Mouse (Mus musculus): ENCODE measurements around the gene Robo1. TPM values are rescaled to one million over a fixed set of nuclear protein-coding genes. Genes with fewer than 3 reads are reported as not detected.

The Robo1 gene
- 0.15 TPM in 1 of 2 replicates, not detected in the other for total RNA-seq (2017)

DNA sequence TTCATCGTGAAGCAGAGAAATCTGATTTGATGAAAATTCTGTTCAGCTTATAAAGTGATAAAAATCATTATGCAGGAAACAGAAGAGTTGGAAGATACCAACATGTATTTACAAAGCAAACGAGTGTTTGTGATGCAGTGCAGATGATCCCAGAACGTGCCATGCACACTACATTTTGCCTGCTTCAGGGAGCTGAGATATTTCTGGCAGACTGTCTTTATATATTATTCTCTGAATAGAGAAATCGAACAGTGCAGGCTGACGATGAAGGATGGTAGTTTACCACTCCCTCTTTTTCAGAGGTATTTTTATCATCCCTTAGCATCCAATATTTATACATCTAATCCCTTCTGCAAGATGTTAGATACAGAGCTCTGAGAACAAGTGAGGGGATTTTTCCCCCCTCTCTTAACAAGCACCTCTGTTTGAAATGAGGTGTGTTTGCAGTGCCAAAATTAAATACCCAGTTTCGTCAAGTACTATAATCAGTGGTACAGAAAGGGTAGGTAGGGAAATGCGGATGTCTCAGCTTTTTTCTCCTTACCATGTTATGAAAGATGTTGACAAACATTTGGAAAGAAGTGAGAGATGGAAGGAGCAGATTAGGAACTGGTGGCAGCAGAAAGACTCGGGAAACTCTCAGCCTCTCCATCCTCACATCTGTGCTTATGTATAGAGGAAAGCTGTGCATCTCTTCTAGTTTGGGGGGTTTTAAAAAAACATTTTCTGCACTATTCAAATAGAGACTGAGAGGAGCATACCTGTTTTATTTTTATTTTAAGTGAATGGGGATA, at the start of gene Robo1:
Gene Robo1, plus strand, starts transcription at position 770 of the 794 bp plus-strand sequence.
- no peak for ATAC-seq (replicated peaks; ENCODE audit: low read depth, poor library complexity, severe bottlenecking)

GRCm38 (mm10) chr16:72267839-72268238, 40.3 kb upstream of the Robo1 start:
- no peak for ATAC-seq (replicated peaks; ENCODE audit: low read depth, poor library complexity, severe bottlenecking)

- no peak for ATAC-seq (replicated peaks; ENCODE audit: low read depth, poor library complexity, severe bottlenecking)
Measured at GRCm38 (mm10) chr16:72276390-72277074, 31.6 kb upstream of the Robo1 start.

- ATAC-seq (replicated peaks; ENCODE audit: low read depth, poor library complexity, severe bottlenecking) = no peak
Measured at GRCm38 (mm10) chr16:72308331-72308668, 194 bp downstream of the Robo1 start.

DNA sequence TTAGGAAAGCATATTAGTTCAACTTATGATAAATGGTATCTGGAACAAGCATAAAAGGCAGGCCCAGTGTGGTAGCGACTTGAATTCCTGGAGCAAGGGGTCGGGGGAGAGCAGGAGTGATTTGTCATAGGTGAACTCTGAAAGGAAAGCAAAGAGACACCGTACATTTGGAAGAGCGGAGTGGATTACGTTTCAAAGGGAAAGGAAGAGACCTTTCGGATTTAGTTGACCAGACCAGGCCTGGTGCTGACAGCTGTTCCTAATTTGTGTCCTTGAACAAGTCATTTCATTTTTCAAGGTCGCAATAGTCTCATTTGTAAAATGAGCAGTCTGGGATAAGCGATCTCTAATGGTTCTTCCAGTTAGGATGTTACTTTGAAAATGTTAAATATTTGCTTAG, 19.2 kb downstream of the Robo1 start:
- no peak for ATAC-seq (replicated peaks; ENCODE audit: low read depth, poor library complexity, severe bottlenecking)

DNA sequence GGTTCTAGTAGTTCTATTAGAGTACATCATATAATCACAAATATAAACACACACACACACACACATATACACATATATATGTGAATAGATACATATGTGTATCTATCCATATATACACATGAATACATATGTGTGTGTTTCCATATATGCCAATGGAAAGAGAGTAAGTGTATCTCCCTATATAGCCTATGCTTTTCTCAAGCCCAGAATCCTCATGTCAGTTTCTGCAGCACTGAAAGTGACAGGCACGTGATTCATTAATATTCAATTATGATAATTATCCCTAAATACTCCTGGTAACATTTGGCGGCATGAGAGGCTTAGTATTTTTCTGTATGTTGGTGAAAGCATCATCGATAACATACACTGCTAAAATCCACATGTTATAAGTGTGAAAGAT, 20.5 kb downstream of the Robo1 start:
- no peak for ATAC-seq (replicated peaks; ENCODE audit: low read depth, poor library complexity, severe bottlenecking)

DNA sequence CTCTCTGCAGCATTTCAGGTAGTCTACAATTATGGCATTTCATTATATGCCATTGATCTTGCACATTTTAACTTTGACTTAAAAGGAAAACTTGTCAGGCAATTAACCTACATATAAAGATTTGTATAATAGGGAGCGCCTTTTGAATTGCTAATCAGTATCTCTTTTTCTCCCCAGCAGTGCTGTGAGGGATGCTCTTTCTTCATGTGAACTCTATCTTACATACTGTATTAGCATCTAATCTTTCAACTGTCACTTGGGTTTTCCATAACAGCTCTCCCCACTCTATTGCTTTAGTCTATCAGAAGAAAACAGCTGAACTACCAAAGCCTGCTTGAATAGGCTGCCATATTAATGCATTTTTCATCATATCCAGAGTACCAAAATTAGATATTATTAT, 29.7 kb downstream of the Robo1 start:
- ATAC-seq (replicated peaks; ENCODE audit: low read depth, poor library complexity, severe bottlenecking) = no peak

GRCm38 (mm10) chr16:72350422-72350821, 42.3 kb downstream of the Robo1 start:
- ATAC-seq (replicated peaks; ENCODE audit: low read depth, poor library complexity, severe bottlenecking) = no peak

GRCm38 (mm10) chr16:72356515-72357357, 48.6 kb downstream of the Robo1 start:
- ATAC-seq (replicated peaks; ENCODE audit: low read depth, poor library complexity, severe bottlenecking) = no peak

- ATAC-seq (replicated peaks; ENCODE audit: low read depth, poor library complexity, severe bottlenecking) = no peak
Measured at GRCm38 (mm10) chr16:72376896-72377295, 68.8 kb downstream of the Robo1 start.

DNA sequence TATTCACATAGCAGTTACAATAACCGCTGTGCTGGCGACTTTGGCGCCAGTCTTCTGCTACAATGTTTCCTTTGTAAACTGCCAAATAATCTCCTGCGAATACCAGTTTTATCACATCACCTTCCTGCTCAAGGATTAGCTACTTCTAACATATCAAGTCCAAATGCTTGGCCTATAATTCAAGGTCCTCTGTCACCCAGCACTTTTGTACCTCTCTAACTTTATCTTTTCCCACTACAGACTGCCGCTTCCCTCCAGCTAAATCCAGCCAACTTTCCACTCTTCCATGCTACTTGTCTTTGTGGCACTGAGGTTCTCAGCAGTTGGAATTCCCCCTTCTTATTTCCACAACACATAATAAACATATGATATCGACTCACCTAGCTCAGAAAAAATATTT, 73.7 kb downstream of the Robo1 start:
- ATAC-seq (replicated peaks; ENCODE audit: low read depth, poor library complexity, severe bottlenecking) = no peak

- no peak for ATAC-seq (replicated peaks; ENCODE audit: low read depth, poor library complexity, severe bottlenecking)
Measured at GRCm38 (mm10) chr16:72383566-72383965, 75.5 kb downstream of the Robo1 start.

GRCm38 (mm10) chr16:72393512-72393911, 85.4 kb downstream of the Robo1 start:
- ATAC-seq (replicated peaks; ENCODE audit: low read depth, poor library complexity, severe bottlenecking) = no peak

GRCm38 (mm10) chr16:72398811-72399210, 90.7 kb downstream of the Robo1 start:
- ATAC-seq (replicated peaks; ENCODE audit: low read depth, poor library complexity, severe bottlenecking) = no peak

GRCm38 (mm10) chr16:72402381-72402780, 94.3 kb downstream of the Robo1 start:
- no peak for ATAC-seq (replicated peaks; ENCODE audit: low read depth, poor library complexity, severe bottlenecking)

DNA sequence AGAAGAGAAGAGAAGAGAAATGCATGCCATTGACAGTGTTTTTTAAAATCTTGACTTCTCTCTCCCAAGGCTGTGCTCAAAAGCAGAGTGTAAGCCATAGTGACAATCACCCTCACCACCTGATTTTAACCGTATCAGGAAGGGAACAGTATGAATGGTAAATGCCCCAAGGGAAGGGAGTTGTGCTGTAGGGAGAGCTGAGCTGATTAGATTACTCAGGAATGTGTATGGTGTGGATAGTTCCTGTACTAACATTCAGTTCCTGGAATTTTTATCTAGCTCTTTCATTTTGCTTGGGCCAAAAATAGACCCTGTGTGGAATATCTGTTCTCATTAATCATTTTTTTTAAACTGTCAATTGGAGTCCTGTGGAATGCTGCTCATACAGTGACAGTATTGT, 101.7 kb downstream of the Robo1 start:
- no peak for ATAC-seq (replicated peaks; ENCODE audit: low read depth, poor library complexity, severe bottlenecking)

DNA sequence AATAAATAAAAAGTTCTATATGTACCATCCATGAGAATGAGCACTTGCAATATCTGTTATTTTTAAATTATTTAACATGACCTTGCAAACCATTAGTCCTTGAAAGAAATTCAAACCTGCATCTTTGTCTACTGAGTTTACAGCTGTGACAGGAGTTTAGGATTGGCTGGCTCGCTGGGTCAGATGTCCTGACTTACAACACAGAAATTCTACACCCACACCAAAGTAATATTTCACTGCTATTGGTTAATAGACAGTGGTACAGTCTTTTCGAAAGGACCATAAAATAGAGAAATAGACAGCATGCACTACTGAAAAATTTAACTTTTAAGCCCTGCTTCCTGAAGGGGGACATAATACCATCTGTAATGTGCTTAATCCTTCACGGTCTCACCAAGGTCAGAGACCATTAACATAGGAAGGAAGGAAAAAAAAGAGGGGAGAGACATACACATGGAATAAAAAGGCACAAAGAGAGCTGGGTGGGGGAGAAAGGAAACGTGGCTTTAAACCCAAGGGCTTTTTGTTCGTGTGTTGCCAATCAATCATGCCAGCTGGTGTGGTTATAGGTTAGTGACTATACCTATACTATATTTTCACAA, 103.7 kb downstream of the Robo1 start:
- no peak for ATAC-seq (replicated peaks; ENCODE audit: low read depth, poor library complexity, severe bottlenecking)

DNA sequence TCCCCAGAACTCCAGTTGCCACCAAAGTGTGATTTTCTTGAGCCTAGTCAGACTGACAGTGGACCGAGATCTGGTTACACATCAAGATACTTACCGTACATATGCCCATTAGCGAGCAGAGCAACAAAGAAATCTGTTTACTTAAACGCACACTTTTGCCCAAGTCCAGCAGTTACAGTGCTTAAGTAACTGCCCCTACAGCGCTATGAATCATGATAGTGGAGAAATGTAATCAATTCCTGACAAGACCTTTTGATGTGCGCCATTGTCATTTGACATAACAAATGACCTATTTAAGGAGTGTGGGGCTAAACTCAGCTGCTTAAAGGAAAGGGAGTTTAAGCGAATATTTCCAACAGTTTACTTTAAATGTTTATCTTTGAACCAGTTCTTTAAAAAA, 104.8 kb downstream of the Robo1 start:
- no peak for ATAC-seq (replicated peaks; ENCODE audit: low read depth, poor library complexity, severe bottlenecking)

DNA sequence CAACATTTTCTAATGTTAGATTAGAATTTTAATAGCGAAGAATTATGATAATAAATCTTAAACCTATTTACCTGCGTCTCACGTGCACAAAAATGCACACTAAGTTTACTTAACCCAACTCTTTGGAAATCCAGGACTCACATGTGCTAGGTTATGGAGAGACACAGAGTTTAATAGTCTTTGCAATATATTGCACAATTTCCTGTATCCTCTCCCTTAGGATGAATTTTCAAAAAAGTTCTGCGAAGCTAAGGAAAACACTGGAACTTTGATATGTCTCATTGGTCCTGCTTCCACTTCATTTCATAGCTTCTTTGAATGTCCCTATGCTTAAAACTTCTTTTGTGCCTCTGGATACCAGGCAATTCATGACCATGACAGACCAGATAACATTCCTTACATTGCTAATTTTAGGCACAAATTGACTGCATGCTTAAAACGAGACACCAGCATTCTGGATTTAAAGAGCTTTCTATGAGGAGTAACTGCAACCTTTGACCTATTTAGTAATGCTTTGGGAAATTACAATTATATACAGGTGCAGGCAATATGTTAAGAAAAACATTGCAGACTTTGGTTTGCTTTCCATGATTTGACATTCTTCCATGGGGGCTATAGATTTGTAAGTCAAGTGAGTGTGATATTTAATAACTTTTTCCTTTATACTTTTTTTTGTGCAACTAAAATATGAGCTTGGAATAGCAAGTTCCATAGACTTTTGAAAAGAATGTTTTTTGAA, 111.4 kb downstream of the Robo1 start:
- no peak for ATAC-seq (replicated peaks; ENCODE audit: low read depth, poor library complexity, severe bottlenecking)

DNA sequence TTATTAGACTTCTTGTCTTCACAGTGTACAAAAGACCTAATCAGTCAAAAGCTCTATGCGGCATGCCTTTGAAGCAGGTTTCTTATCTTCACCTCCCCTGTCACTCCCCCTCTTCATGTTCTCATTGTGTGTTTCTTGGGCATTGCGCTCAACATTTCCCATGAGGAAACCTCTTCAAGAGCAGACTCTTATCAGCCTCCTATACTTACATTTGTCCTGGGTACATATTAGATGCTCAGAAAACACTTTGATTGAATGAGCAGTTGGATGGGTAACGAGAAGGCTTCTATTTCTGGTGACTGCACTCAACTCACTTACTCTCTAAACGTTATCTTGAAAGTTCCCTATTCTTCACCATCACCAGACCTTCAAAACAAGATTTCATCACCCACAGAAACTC, 114.3 kb downstream of the Robo1 start:
- no peak for ATAC-seq (replicated peaks; ENCODE audit: low read depth, poor library complexity, severe bottlenecking)

Measured in common myeloid progenitor, adult 5-6 weeks (primary cell).